8 mouse cellular contexts compared by ENCODE assay signal in the genomic region with DNA sequence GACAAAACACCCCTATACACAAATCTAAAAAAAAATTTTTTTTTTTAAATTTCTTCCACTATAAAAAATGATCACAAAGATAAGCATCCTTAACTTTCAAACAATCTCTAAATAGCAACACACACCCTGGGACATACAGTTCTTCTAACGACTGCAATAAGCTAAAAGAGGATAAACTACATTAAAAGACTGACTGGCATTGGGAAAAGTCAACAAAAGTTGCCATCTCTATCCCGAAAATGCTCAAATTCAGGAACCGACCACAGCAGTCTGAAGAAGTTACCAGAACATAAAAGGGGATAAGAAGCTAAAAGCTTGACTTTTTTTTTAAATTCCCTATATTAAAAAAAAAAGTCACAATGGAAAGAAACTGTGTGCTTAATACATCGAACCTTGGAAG. TPM values are rescaled to one million over a fixed set of nuclear protein-coding genes. Genes with fewer than 3 reads are reported as not detected.
A peak's percentile ranks its signal among the peaks of the same experiment; 100 is the strongest.
DNase-seq lines count a peak whose midpoint lies in the region; ATAC-seq and TF ChIP-seq lines count a peak whose summit lies in the region.

No protein-coding gene starts in this region.

- no peak for DNase-seq in heart, postnatal 25 days (ENCODE audit: low spot score)
- DNase-seq in ovary, adult 18-20 months (ENCODE audit: low spot score), result no peak
- no peak for DNase-seq in left cerebral cortex, postnatal 4 days
- no peak for DNase-seq in thymus, adult 2 months

- H3K9ac ChIP-seq in heart, embryonic 15.5 days, result peak overlapping the region; percentile 97; the same call in 1 of the 2 replicates
- H3K9ac ChIP-seq in hindbrain, embryonic 13.5 days, result peak overlapping the region; percentile 94
- H3K9ac ChIP-seq in midbrain, embryonic 12.5 days (replicated peaks), result peak overlapping the region; percentile 93

- no peaks in the 10 kb centered on the region for H3K27me3 ChIP-seq in heart, embryonic 15.5 days
- H3K27me3 ChIP-seq in hindbrain, embryonic 13.5 days, result peaks cover 3% of the 10 kb centered on the region; the same call in 1 of the 2 replicates
- H3K27me3 ChIP-seq in midbrain, embryonic 12.5 days, result no peaks in the 10 kb centered on the region
- H3K27me3 ChIP-seq in thymus, adult 2 months (ENCODE audit: control insufficient read depth, insufficient read depth, low read length), result no peaks in the 10 kb centered on the region

- TF ChIP-seq POLR2A in bone marrow, adult 2 months (IDR thresholded peaks at IDR 0.05; ENCODE audit: borderline replicate concordance, control insufficient read depth, low read depth, low read length), result no peak
- no peak for TF ChIP-seq POLR2A in thymus, adult 2 months (IDR thresholded peaks at IDR 0.05; ENCODE audit: control insufficient read depth, extremely low read depth, insufficient read depth, low read length, poor library complexity)

- H3K36me3 ChIP-seq in heart, embryonic 15.5 days, result no peaks in the 10 kb centered on the region
- no peaks in the 10 kb centered on the region for H3K36me3 ChIP-seq in hindbrain, embryonic 13.5 days
- H3K36me3 ChIP-seq in midbrain, embryonic 12.5 days, result no peaks in the 10 kb centered on the region
- H3K36me3 ChIP-seq in thymus, adult 2 months (ENCODE audit: control insufficient read depth, insufficient read depth, low read length), result no peaks in the 10 kb centered on the region

- no peak for TF ChIP-seq CTCF in bone marrow, adult 2 months (IDR thresholded peaks at IDR 0.05; ENCODE audit: control insufficient read depth, insufficient read depth, low read length)
- TF ChIP-seq CTCF in thymus, adult 2 months (IDR thresholded peaks at IDR 0.05; ENCODE audit: borderline replicate concordance, control insufficient read depth, extremely low read depth, insufficient read depth, low read length, poor library complexity), result no peak

- WGBS in heart, embryonic 15.5 days, result 13% methylated on average over 4 of the region's 4 CpGs
- 10% methylated on average over 4 of the region's 4 CpGs for WGBS in bone marrow, adult 2 months
- WGBS in hindbrain, embryonic 13.5 days, result 22% methylated on average over 4 of the region's 4 CpGs
- WGBS in midbrain, embryonic 12.5 days, result 19% methylated on average over 4 of the region's 4 CpGs
- WGBS in thymus, adult 2 months, result 17% methylated on average over 4 of the region's 4 CpGs

- H3K4me2 ChIP-seq in heart, embryonic 15.5 days, result peak overlapping the region; percentile 59
- peak overlapping the region; percentile 72 for H3K4me2 ChIP-seq in hindbrain, embryonic 13.5 days
- peak overlapping the region; percentile 70 for H3K4me2 ChIP-seq in midbrain, embryonic 12.5 days (replicated peaks)

- peak overlapping the region; percentile 99 for H3K4me3 ChIP-seq in heart, embryonic 15.5 days
- H3K4me3 ChIP-seq in bone marrow, adult 2 months (replicated peaks; ENCODE audit: control insufficient read depth, low read depth, low read length), result peak overlapping the region; percentile 79
- peak overlapping the region; percentile 94 for H3K4me3 ChIP-seq in hindbrain, embryonic 13.5 days
- H3K4me3 ChIP-seq in midbrain, embryonic 12.5 days, result peak overlapping the region; percentile 97
- no peak overlapping the region for H3K4me3 ChIP-seq in thymus, adult 2 months (ENCODE audit: control insufficient read depth, insufficient read depth, low read length)

- no peaks in the 10 kb centered on the region for H3K9me3 ChIP-seq in heart, embryonic 15.5 days (replicated peaks)
- H3K9me3 ChIP-seq in hindbrain, embryonic 13.5 days, result no peaks in the 10 kb centered on the region
- no peaks in the 10 kb centered on the region for H3K9me3 ChIP-seq in midbrain, embryonic 12.5 days

- ATAC-seq in heart, embryonic 15.5 days (replicated peaks; ENCODE audit: insufficient number of reproducible peaks, insufficient read depth, low FRiP score, low read depth), result no peak
- ATAC-seq in hindbrain, embryonic 13.5 days (ENCODE audit: low FRiP score), result no peak
- no peak for ATAC-seq in midbrain, embryonic 12.5 days (ENCODE audit: low FRiP score, low read depth)

- H3K27ac ChIP-seq in heart, embryonic 15.5 days, result peak overlapping the region; percentile 98
- H3K27ac ChIP-seq in bone marrow, adult 2 months (ENCODE audit: control insufficient read depth, insufficient read depth, low read depth, low read length, poor library complexity), result no peak overlapping the region
- peak overlapping the region; percentile 97; the same call in 1 of the 2 replicates for H3K27ac ChIP-seq in hindbrain, embryonic 13.5 days
- no peak overlapping the region for H3K27ac ChIP-seq in midbrain, embryonic 12.5 days (replicated peaks)
- H3K27ac ChIP-seq in thymus, adult 2 months (ENCODE audit: control insufficient read depth, insufficient read depth, low read length), result no peak overlapping the region

- intact Hi-C loops in heart, postnatal 25 days (cut with DNase I), result loop anchor here (5.0 kb wide), 1 partner anchor 192 kb away; a partner anchor contains a TSS
- intact Hi-C loops in left cerebral cortex, postnatal 4 days (cut with DNase I), result no loop called here

- peaks cover 20% of the 10 kb centered on the region for H3K4me1 ChIP-seq in heart, embryonic 15.5 days (replicated peaks)
- H3K4me1 ChIP-seq in bone marrow, adult 2 months (ENCODE audit: control insufficient read depth, insufficient read depth, low read length), result peaks cover 1% of the 10 kb centered on the region; the same call in 1 of the 2 replicates
- peaks cover 23% of the 10 kb centered on the region for H3K4me1 ChIP-seq in hindbrain, embryonic 13.5 days (replicated peaks)
- H3K4me1 ChIP-seq in midbrain, embryonic 12.5 days, result peaks cover 16% of the 10 kb centered on the region
- H3K4me1 ChIP-seq in thymus, adult 2 months (replicated peaks; ENCODE audit: control insufficient read depth, insufficient read depth, low read length), result peaks cover 4% of the 10 kb centered on the region; the same call in 1 of the 2 replicates

RNA-seq across cellular contexts. Expression of a gene that starts 1.5 kb away (rescaled TPM):
- 24.7 and 25.5 TPM in 2 replicates for polyA plus RNA-seq in heart, embryonic 15.5 days (2015; fragmentation: Nextera tagmentation; extraction: Ambion mirVana)
- 10 to 100 TPM; 78.0 to 84.2 TPM for total RNA-seq in heart, postnatal 25 days (2021)
- 10.0 and 22.3 TPM in 2 replicates for polyA plus RNA-seq in bone marrow, adult 2 months (2011; ENCODE audit: insufficient read depth, insufficient read length, low replicate concordance, missing spikeins)
- 34.6 and 37.7 TPM in 2 replicates for polyA plus RNA-seq in hindbrain, embryonic 13.5 days (2015; fragmentation: Nextera tagmentation; extraction: Ambion mirVana)
- polyA plus RNA-seq in midbrain, embryonic 12.5 days (2016; fragmentation: Nextera tagmentation; extraction: Ambion mirVana), result 52.4 and 63.1 TPM in 2 replicates
- 100 to 1,000 TPM in 1 of 2 experiments, 10 to 100 TPM in 1; 85.8 to 101 TPM for total RNA-seq in left cerebral cortex, postnatal 4 days (2021)
- 20.5 and 21.6 TPM in 2 replicates for polyA plus RNA-seq in thymus, adult 2 months (2012; rRNA removed)

Comparison
In these comparisons a context has a peak if more than half of its experiments do, and no peak if none do; other contexts are left out.
1. H3K27ac ChIP-seq: peak in heart, embryonic 15.5 days (single experiment) and hindbrain, embryonic 13.5 days (single experiment); none in bone marrow, adult 2 months (single experiment), midbrain, embryonic 12.5 days (single experiment) and thymus, adult 2 months (single experiment).
2. Peak in every context shown above with its lines, with median percentiles within 50 percentile points of each other: H3K4me2 ChIP-seq and H3K9ac ChIP-seq.